Mouse (Mus musculus): ENCODE results near the gene Ssx2ip. TPM values are rescaled to one million over a fixed set of nuclear protein-coding genes. Genes with fewer than 3 reads are reported as not detected.

The Ssx2ip gene
- polyA plus RNA-seq, 1 experiment from 2014 or later = 18.8 TPM

- no peaks in the 10 kb centered on the region for H3K27me3 ChIP-seq (replicated peaks; ENCODE audit: control insufficient read depth, insufficient read depth, low read length)
- H3K4me3 ChIP-seq (ENCODE audit: low read length) = no peak overlapping the region
- no peak for ATAC-seq
- 92% methylated on average over 8 of the region's 8 CpGs for WGBS
- H3K4me2 ChIP-seq (ENCODE audit: low read length) = no peak overlapping the region
- peaks cover 30% of the 10 kb centered on the region for H3K36me3 ChIP-seq (ENCODE audit: control insufficient read depth, insufficient read depth, low read length)
- no peaks in the 10 kb centered on the region for H3K9me3 ChIP-seq (ENCODE audit: control insufficient read depth, low read length)
- H3K4me1 ChIP-seq (ENCODE audit: control insufficient read depth, insufficient read depth, low read depth, low read length) = no peaks in the 10 kb centered on the region
- no peak overlapping the region for H3K9ac ChIP-seq (ENCODE audit: low read depth, low read length)
- no peak overlapping the region for H3K27ac ChIP-seq (ENCODE audit: low read depth, low read length)
Observed at GRCm38 (mm10) chr3:146436114-146436513, 31.7 kb downstream of the Ssx2ip start.

- ATAC-seq = no peak
- no peaks in the 10 kb centered on the region for H3K27me3 ChIP-seq (replicated peaks; ENCODE audit: control insufficient read depth, insufficient read depth, low read length)
- H3K4me1 ChIP-seq (ENCODE audit: control insufficient read depth, insufficient read depth, low read depth, low read length) = no peaks in the 10 kb centered on the region
- no peak overlapping the region for H3K4me3 ChIP-seq (ENCODE audit: low read length)
- no peaks in the 10 kb centered on the region for H3K9me3 ChIP-seq (ENCODE audit: control insufficient read depth, low read length)
- no peak overlapping the region for H3K4me2 ChIP-seq (ENCODE audit: low read length)
- 91% methylated on average over 12 of the region's 12 CpGs for WGBS
- H3K36me3 ChIP-seq (ENCODE audit: control insufficient read depth, insufficient read depth, low read length) = peaks cover 21% of the 10 kb centered on the region
- H3K9ac ChIP-seq (ENCODE audit: low read depth, low read length) = no peak overlapping the region
- no peak overlapping the region for H3K27ac ChIP-seq (ENCODE audit: low read depth, low read length)
Observed at GRCm38 (mm10) chr3:146440011-146440410, 35.6 kb downstream of the Ssx2ip start.

- no peak overlapping the region for H3K9ac ChIP-seq (ENCODE audit: low read depth, low read length)
- 85% methylated on average over 7 of the region's 7 CpGs for WGBS
- peaks cover 23% of the 10 kb centered on the region for H3K36me3 ChIP-seq (ENCODE audit: control insufficient read depth, insufficient read depth, low read length)
- H3K4me1 ChIP-seq (ENCODE audit: control insufficient read depth, insufficient read depth, low read depth, low read length) = no peaks in the 10 kb centered on the region
- no peaks in the 10 kb centered on the region for H3K9me3 ChIP-seq (ENCODE audit: control insufficient read depth, low read length)
- H3K4me2 ChIP-seq (ENCODE audit: low read length) = no peak overlapping the region
- no peaks in the 10 kb centered on the region for H3K27me3 ChIP-seq (replicated peaks; ENCODE audit: control insufficient read depth, insufficient read depth, low read length)
- H3K27ac ChIP-seq (ENCODE audit: low read depth, low read length) = no peak overlapping the region
- ATAC-seq = no peak
- no peak overlapping the region for H3K4me3 ChIP-seq (ENCODE audit: low read length)
Observed at GRCm38 (mm10) chr3:146440422-146440821, 36.0 kb downstream of the Ssx2ip start.

- H3K27ac ChIP-seq (ENCODE audit: low read depth, low read length) = no peak overlapping the region
- H3K9me3 ChIP-seq (ENCODE audit: control insufficient read depth, low read length) = no peaks in the 10 kb centered on the region
- no peak for ATAC-seq
- no peaks in the 10 kb centered on the region for H3K27me3 ChIP-seq (replicated peaks; ENCODE audit: control insufficient read depth, insufficient read depth, low read length)
- H3K4me3 ChIP-seq (ENCODE audit: low read length) = no peak overlapping the region
- no peak overlapping the region for H3K4me2 ChIP-seq (ENCODE audit: low read length)
- 88% methylated on average over 7 of the region's 7 CpGs for WGBS
- peaks cover 11% of the 10 kb centered on the region for H3K36me3 ChIP-seq (ENCODE audit: control insufficient read depth, insufficient read depth, low read length)
- no peaks in the 10 kb centered on the region for H3K4me1 ChIP-seq (ENCODE audit: control insufficient read depth, insufficient read depth, low read depth, low read length)
- H3K9ac ChIP-seq (ENCODE audit: low read depth, low read length) = no peak overlapping the region
Observed at GRCm38 (mm10) chr3:146442484-146442883, 38.0 kb downstream of the Ssx2ip start.

GRCm38 (mm10) chr3:146442936-146443335, 38.5 kb downstream of the Ssx2ip start:
- Histone ChIP-seq H3K4me1 (ENCODE audit: control insufficient read depth, insufficient read depth, low read depth, low read length) (no peaks in the 10 kb centered on the region), H3K27me3 (replicated peaks; ENCODE audit: control insufficient read depth, insufficient read depth, low read length) (no peaks in the 10 kb centered on the region), H3K9me3 (ENCODE audit: control insufficient read depth, low read length) (no peaks in the 10 kb centered on the region), H3K4me3 (ENCODE audit: low read length) (no peak overlapping the region), H3K36me3 (ENCODE audit: control insufficient read depth, insufficient read depth, low read length) (peaks cover 11% of the 10 kb centered on the region), H3K9ac (ENCODE audit: low read depth, low read length) (no peak overlapping the region), H3K27ac (ENCODE audit: low read depth, low read length) (no peak overlapping the region), H3K4me2 (ENCODE audit: low read length) (no peak overlapping the region)
- 92% methylated on average over 8 of the region's 8 CpGs for WGBS
- ATAC-seq = no peak

GRCm38 (mm10) chr3:146443380-146443779, 38.9 kb downstream of the Ssx2ip start:
- no peaks in the 10 kb centered on the region for H3K4me1 ChIP-seq (ENCODE audit: control insufficient read depth, insufficient read depth, low read depth, low read length)
- no peaks in the 10 kb centered on the region for H3K27me3 ChIP-seq (replicated peaks; ENCODE audit: control insufficient read depth, insufficient read depth, low read length)
- no peak for ATAC-seq
- peaks cover 8% of the 10 kb centered on the region for H3K36me3 ChIP-seq (ENCODE audit: control insufficient read depth, insufficient read depth, low read length)
- H3K9me3 ChIP-seq (ENCODE audit: control insufficient read depth, low read length) = no peaks in the 10 kb centered on the region
- H3K4me3 ChIP-seq (ENCODE audit: low read length) = no peak overlapping the region
- no peak overlapping the region for H3K4me2 ChIP-seq (ENCODE audit: low read length)
- 83% methylated on average over 7 of the region's 7 CpGs for WGBS
- no peak overlapping the region for H3K27ac ChIP-seq (ENCODE audit: low read depth, low read length)
- H3K9ac ChIP-seq (ENCODE audit: low read depth, low read length) = no peak overlapping the region

GRCm38 (mm10) chr3:146444880-146445279, 40.4 kb downstream of the Ssx2ip start:
- no peaks in the 10 kb centered on the region for H3K27me3 ChIP-seq (replicated peaks; ENCODE audit: control insufficient read depth, insufficient read depth, low read length)
- no peak overlapping the region for H3K27ac ChIP-seq (ENCODE audit: low read depth, low read length)
- ATAC-seq = no peak
- WGBS = 93% methylated on average over 7 of the region's 7 CpGs
- no peaks in the 10 kb centered on the region for H3K9me3 ChIP-seq (ENCODE audit: control insufficient read depth, low read length)
- no peak overlapping the region for H3K9ac ChIP-seq (ENCODE audit: low read depth, low read length)
- H3K4me1 ChIP-seq (ENCODE audit: control insufficient read depth, insufficient read depth, low read depth, low read length) = no peaks in the 10 kb centered on the region
- H3K4me2 ChIP-seq (ENCODE audit: low read length) = no peak overlapping the region
- H3K4me3 ChIP-seq (ENCODE audit: low read length) = no peak overlapping the region
- H3K36me3 ChIP-seq (ENCODE audit: control insufficient read depth, insufficient read depth, low read length) = peaks cover 4% of the 10 kb centered on the region

GRCm38 (mm10) chr3:146447156-146447555, 42.7 kb downstream of the Ssx2ip start:
- H3K9ac ChIP-seq (ENCODE audit: low read depth, low read length) = no peak overlapping the region
- 92% methylated on average over 5 of the region's 5 CpGs for WGBS
- H3K27ac ChIP-seq (ENCODE audit: low read depth, low read length) = no peak overlapping the region
- no peaks in the 10 kb centered on the region for H3K9me3 ChIP-seq (ENCODE audit: control insufficient read depth, low read length)
- peaks cover 2% of the 10 kb centered on the region; the same call in 1 of the 2 replicates for H3K36me3 ChIP-seq (ENCODE audit: control insufficient read depth, insufficient read depth, low read length)
- H3K4me2 ChIP-seq (ENCODE audit: low read length) = no peak overlapping the region
- H3K27me3 ChIP-seq (replicated peaks; ENCODE audit: control insufficient read depth, insufficient read depth, low read length) = no peaks in the 10 kb centered on the region
- no peak for ATAC-seq
- H3K4me3 ChIP-seq (ENCODE audit: low read length) = no peak overlapping the region
- peaks cover 2% of the 10 kb centered on the region; the same call in 1 of the 2 replicates for H3K4me1 ChIP-seq (ENCODE audit: control insufficient read depth, insufficient read depth, low read depth, low read length)

GRCm38 (mm10) chr3:146447598-146447997, 43.2 kb downstream of the Ssx2ip start:
- WGBS = 93% methylated on average over 3 of the region's 3 CpGs
- Histone ChIP-seq H3K9ac (ENCODE audit: low read depth, low read length) (no peak overlapping the region), H3K36me3 (ENCODE audit: control insufficient read depth, insufficient read depth, low read length) (peaks cover 2% of the 10 kb centered on the region; the same call in 1 of the 2 replicates), H3K4me2 (ENCODE audit: low read length) (no peak overlapping the region), H3K27me3 (replicated peaks; ENCODE audit: control insufficient read depth, insufficient read depth, low read length) (no peaks in the 10 kb centered on the region), H3K4me1 (ENCODE audit: control insufficient read depth, insufficient read depth, low read depth, low read length) (peaks cover 2% of the 10 kb centered on the region; the same call in 1 of the 2 replicates), H3K9me3 (ENCODE audit: control insufficient read depth, low read length) (no peaks in the 10 kb centered on the region), H3K4me3 (ENCODE audit: low read length) (no peak overlapping the region), H3K27ac (ENCODE audit: low read depth, low read length) (no peak overlapping the region)
- no peak for ATAC-seq

- H3K27ac ChIP-seq (ENCODE audit: low read depth, low read length) = no peak overlapping the region
- no peak overlapping the region; the same call in 1 of the 2 replicates for H3K9ac ChIP-seq (ENCODE audit: low read depth, low read length)
- H3K36me3 ChIP-seq (ENCODE audit: control insufficient read depth, insufficient read depth, low read length) = peaks cover 2% of the 10 kb centered on the region; the same call in 1 of the 2 replicates
- H3K27me3 ChIP-seq (replicated peaks; ENCODE audit: control insufficient read depth, insufficient read depth, low read length) = no peaks in the 10 kb centered on the region
- no peak for ATAC-seq
- 92% methylated on average over 10 of the region's 10 CpGs for WGBS
- no peaks in the 10 kb centered on the region for H3K9me3 ChIP-seq (ENCODE audit: control insufficient read depth, low read length)
- no peak overlapping the region for H3K4me3 ChIP-seq (ENCODE audit: low read length)
- H3K4me2 ChIP-seq (ENCODE audit: low read length) = no peak overlapping the region
- peaks cover 2% of the 10 kb centered on the region; the same call in 1 of the 2 replicates for H3K4me1 ChIP-seq (ENCODE audit: control insufficient read depth, insufficient read depth, low read depth, low read length)
Observed at GRCm38 (mm10) chr3:146448372-146448771, 43.9 kb downstream of the Ssx2ip start.

Data from hindbrain, embryonic 16.5 days (tissue).